Mouse (Mus musculus) olfactory bulb, adult 2 months (tissue): ENCODE measurements around the gene Arhgap22.

Experiments used
- CTCF ChIP-seq: fragments of 200-500 bp; IDR thresholded peaks from 2 replicates; pipeline ENCODE4 v1.5.1; 2012; ENCODE audit warnings: low read depth, mild to moderate bottlenecking, low read length, moderate library complexity; ENCODE audit not compliant: insufficient read depth
- POLR2A ChIP-seq: fragments of 200-500 bp; IDR thresholded peaks from 2 replicates; pipeline ENCODE4 v1.6.1; 2012; ENCODE audit warnings: mild to moderate bottlenecking, low read depth, low read length, moderate library complexity; ENCODE audit not compliant: insufficient read depth

- no peak for TF ChIP-seq CTCF
- TF ChIP-seq POLR2A = no peak
Observed at GRCm38 (mm10) chr14:33212958-33213309, 892 bp upstream of the Arhgap22 start.
